Mouse (Mus musculus): ENCODE data around the gene Galnt4. TPM values are rescaled to one million over a fixed set of nuclear protein-coding genes. Genes with fewer than 3 reads are reported as not detected.
A peak's percentile ranks its signal among the peaks of the same experiment; 100 is the strongest.

Gene Galnt4
- polyA plus RNA-seq, 1 experiment = 6.3 TPM

GRCm38 (mm10) chr10:99116650-99117615 lies 9.0 kb downstream of the Galnt4 start:
- H3K27ac ChIP-seq (ENCODE audit: control insufficient read depth, insufficient read depth, low read depth, low read length, poor library complexity) = no peak overlapping the region
- WGBS = 84% methylated on average over 16 of the region's 16 CpGs
- H3K4me3 ChIP-seq (replicated peaks; ENCODE audit: control insufficient read depth, low read depth, low read length) = no peak overlapping the region
- no peaks in the 10 kb centered on the region for H3K4me1 ChIP-seq (ENCODE audit: control insufficient read depth, insufficient read depth, low read length)
- no peak for TF ChIP-seq CTCF (IDR thresholded peaks at IDR 0.05; ENCODE audit: control insufficient read depth, insufficient read depth, low read length)
- no peak for TF ChIP-seq POLR2A (IDR thresholded peaks at IDR 0.05; ENCODE audit: borderline replicate concordance, control insufficient read depth, low read depth, low read length)

- no peaks in the 10 kb centered on the region for H3K4me1 ChIP-seq (ENCODE audit: control insufficient read depth, insufficient read depth, low read length)
- TF ChIP-seq POLR2A (IDR thresholded peaks at IDR 0.05; ENCODE audit: borderline replicate concordance, control insufficient read depth, low read depth, low read length) (no peak), CTCF (IDR thresholded peaks at IDR 0.05; ENCODE audit: control insufficient read depth, insufficient read depth, low read length) (no peak)
- H3K27ac ChIP-seq (ENCODE audit: control insufficient read depth, insufficient read depth, low read depth, low read length, poor library complexity) = no peak overlapping the region
- no peak overlapping the region for H3K4me3 ChIP-seq (replicated peaks; ENCODE audit: control insufficient read depth, low read depth, low read length)
- 82% methylated on average over 10 of the region's 10 CpGs for WGBS
Measured at GRCm38 (mm10) chr10:99117876-99118275, 9.9 kb downstream of the Galnt4 start.

GRCm38 (mm10) chr10:99118697-99119096 lies 10.7 kb downstream of the Galnt4 start:
- H3K27ac ChIP-seq (ENCODE audit: control insufficient read depth, insufficient read depth, low read depth, low read length, poor library complexity) = no peak overlapping the region
- no peaks in the 10 kb centered on the region for H3K4me1 ChIP-seq (ENCODE audit: control insufficient read depth, insufficient read depth, low read length)
- TF ChIP-seq POLR2A (IDR thresholded peaks at IDR 0.05; ENCODE audit: borderline replicate concordance, control insufficient read depth, low read depth, low read length) = no peak
- TF ChIP-seq CTCF (IDR thresholded peaks at IDR 0.05; ENCODE audit: control insufficient read depth, insufficient read depth, low read length) = no peak
- H3K4me3 ChIP-seq (replicated peaks; ENCODE audit: control insufficient read depth, low read depth, low read length) = no peak overlapping the region
- 78% methylated on average over 6 of the region's 6 CpGs for WGBS

- Histone ChIP-seq H3K4me1 (ENCODE audit: control insufficient read depth, insufficient read depth, low read length) (no peaks in the 10 kb centered on the region), H3K4me3 (replicated peaks; ENCODE audit: control insufficient read depth, low read depth, low read length) (no peak overlapping the region), H3K27ac (ENCODE audit: control insufficient read depth, insufficient read depth, low read depth, low read length, poor library complexity) (no peak overlapping the region)
- no peak for TF ChIP-seq CTCF (IDR thresholded peaks at IDR 0.05; ENCODE audit: control insufficient read depth, insufficient read depth, low read length)
- no peak for TF ChIP-seq POLR2A (IDR thresholded peaks at IDR 0.05; ENCODE audit: borderline replicate concordance, control insufficient read depth, low read depth, low read length)
- WGBS = 61% methylated on average over 4 of the region's 4 CpGs
Measured at GRCm38 (mm10) chr10:99119471-99119870, 11.5 kb downstream of the Galnt4 start.

- WGBS = 79% methylated on average over 4 of the region's 4 CpGs
- peaks cover 17% of the 10 kb centered on the region for H3K4me1 ChIP-seq (ENCODE audit: control insufficient read depth, insufficient read depth, low read length)
Measured at GRCm38 (mm10) chr10:99126225-99126624, 18.3 kb downstream of the Galnt4 start, which contains the start of gene Phxr2. Phxr2 (minus strand) TSS chr10:99126325.

GRCm38 (mm10) chr10:99126954-99127353 lies 19.0 kb downstream of the Galnt4 start:
- peak overlapping the region; percentile 61 for H3K27ac ChIP-seq (ENCODE audit: control insufficient read depth, insufficient read depth, low read depth, low read length, poor library complexity)
- peaks cover 18% of the 10 kb centered on the region for H3K4me1 ChIP-seq (ENCODE audit: control insufficient read depth, insufficient read depth, low read length)
- no peak overlapping the region for H3K4me3 ChIP-seq (replicated peaks; ENCODE audit: control insufficient read depth, low read depth, low read length)
- TF ChIP-seq CTCF (IDR thresholded peaks at IDR 0.05; ENCODE audit: control insufficient read depth, insufficient read depth, low read length) = no peak
- TF ChIP-seq POLR2A (IDR thresholded peaks at IDR 0.05; ENCODE audit: borderline replicate concordance, control insufficient read depth, low read depth, low read length) = 0 out of 2 replicates have a peak, but pooled peaks have one; percentile 16
- 17% methylated on average over 14 of the region's 14 CpGs for WGBS

More at GRCm38 (mm10) chr10:99126225-99126624, 18.3 kb downstream of the Galnt4 start, which contains the start of gene Phxr2:
- peak within 1 kb of the TSS; percentile 61 for H3K27ac ChIP-seq (ENCODE audit: control insufficient read depth, insufficient read depth, low read depth, low read length, poor library complexity)
- no peak within 1 kb of the TSS for H3K4me3 ChIP-seq (replicated peaks; ENCODE audit: control insufficient read depth, low read depth, low read length)
- TF ChIP-seq POLR2A (IDR thresholded peaks at IDR 0.05; ENCODE audit: borderline replicate concordance, control insufficient read depth, low read depth, low read length) (no peak), CTCF (IDR thresholded peaks at IDR 0.05; ENCODE audit: control insufficient read depth, insufficient read depth, low read length) (no peak)

GRCm38 (mm10) chr10:99127691-99128261 lies 19.8 kb downstream of the Galnt4 start:
- peaks cover 21% of the 10 kb centered on the region for H3K4me1 ChIP-seq (ENCODE audit: control insufficient read depth, insufficient read depth, low read length)
- WGBS = 9% methylated on average over 11 of the region's 11 CpGs
- peak overlapping the region; percentile 61 for H3K4me3 ChIP-seq (replicated peaks; ENCODE audit: control insufficient read depth, low read depth, low read length)
- TF ChIP-seq CTCF (IDR thresholded peaks at IDR 0.05; ENCODE audit: control insufficient read depth, insufficient read depth, low read length) (peak; percentile 10; the same call in 1 of the 2 replicates), POLR2A (IDR thresholded peaks at IDR 0.05; ENCODE audit: borderline replicate concordance, control insufficient read depth, low read depth, low read length) (0 out of 2 replicates have a peak, but pooled peaks have one; percentile 16)
- peak overlapping the region; percentile 94 for H3K27ac ChIP-seq (ENCODE audit: control insufficient read depth, insufficient read depth, low read depth, low read length, poor library complexity)

- TF ChIP-seq POLR2A (IDR thresholded peaks at IDR 0.05; ENCODE audit: borderline replicate concordance, control insufficient read depth, low read depth, low read length) = no peak
- TF ChIP-seq CTCF (IDR thresholded peaks at IDR 0.05; ENCODE audit: control insufficient read depth, insufficient read depth, low read length) = no peak
- peak overlapping the region; percentile 82 for H3K27ac ChIP-seq (ENCODE audit: control insufficient read depth, insufficient read depth, low read depth, low read length, poor library complexity)
- 7% methylated on average over 6 of the region's 6 CpGs for WGBS
- H3K4me3 ChIP-seq (replicated peaks; ENCODE audit: control insufficient read depth, low read depth, low read length) = no peak overlapping the region
- peaks cover 19% of the 10 kb centered on the region for H3K4me1 ChIP-seq (ENCODE audit: control insufficient read depth, insufficient read depth, low read length)
Measured at GRCm38 (mm10) chr10:99130611-99131010, 22.7 kb downstream of the Galnt4 start.

Data from bone marrow, adult 2 months (tissue).